Mouse (Mus musculus) left cerebral cortex, adult 11 months (tissue): ENCODE results near the gene Mecp2.
"Not testable (repeated sequence)": the region's sequence is repeated elsewhere in the genome, so short reads cannot be mapped to it uniquely, and the experiment has no call there.

ENCODE experiments used
- DNase-seq: peaks from one replicate; pipeline ENCODE4 v3.0.0; 2022; ENCODE audit warnings: low spot score

The Mecp2 gene

GRCm38 (mm10) chrX:74135263-74135662 is at the start of gene Mecp2:
Mecp2 (minus strand) TSS chrX:74135363.
- not testable (repeated sequence) for DNase-seq

GRCm38 (mm10) chrX:74176959-74177358 is 41.8 kb upstream of the Mecp2 start, which contains the start of gene Tktl1:
Tktl1 (plus strand) TSS chrX:74177259.
- no peak for DNase-seq

- DNase-seq = no peak
These were observed 32.6 kb upstream of the Mecp2 start, which contains the start of gene Tex28 for GRCm38 (mm10) chrX:74167738-74168137. Tex28 (minus strand) TSS chrX:74167838.

- DNase-seq = no peak
These were observed 8.0 kb downstream of the Mecp2 start, which contains the start of gene Opn1mw for GRCm38 (mm10) chrX:74127164-74127563. Opn1mw (plus strand) TSS chrX:74127464.

- no peak for DNase-seq
These were observed 10.2 kb downstream of the Mecp2 start for GRCm38 (mm10) chrX:74124975-74125374.

GRCm38 (mm10) chrX:74115511-74115910 is 19.7 kb downstream of the Mecp2 start:
- DNase-seq = peak; percentile 21

GRCm38 (mm10) chrX:74114036-74114435 is 21.1 kb downstream of the Mecp2 start:
- no peak for DNase-seq

GRCm38 (mm10) chrX:74108747-74109146 is 26.4 kb downstream of the Mecp2 start:
- DNase-seq = peak; percentile 4

- DNase-seq = no peak
These were observed 29.2 kb downstream of the Mecp2 start for GRCm38 (mm10) chrX:74105916-74106315.

- no peak for DNase-seq
These were observed 31.5 kb downstream of the Mecp2 start for GRCm38 (mm10) chrX:74103457-74104188.

GRCm38 (mm10) chrX:74095130-74095529 is 40.0 kb downstream of the Mecp2 start:
- DNase-seq = no peak

- DNase-seq = peak; percentile 98
These were observed 49.5 kb downstream of the Mecp2 start for GRCm38 (mm10) chrX:74085601-74086038.

- DNase-seq = peak; percentile 82
These were observed 50.1 kb downstream of the Mecp2 start for GRCm38 (mm10) chrX:74084946-74085498.

- no peak for DNase-seq
These were observed 50.8 kb downstream of the Mecp2 start for GRCm38 (mm10) chrX:74084276-74084837.

GRCm38 (mm10) chrX:74070794-74071193 is 64.4 kb downstream of the Mecp2 start:
- DNase-seq = no peak

GRCm38 (mm10) chrX:74067891-74068290 is 67.3 kb downstream of the Mecp2 start:
- DNase-seq = peak; percentile 4

GRCm38 (mm10) chrX:74045107-74045506 is 90.1 kb downstream of the Mecp2 start:
- no peak for DNase-seq

- DNase-seq = no peak
These were observed 97.3 kb downstream of the Mecp2 start for GRCm38 (mm10) chrX:74037702-74038375.

- DNase-seq = no peak
These were observed 105.2 kb downstream of the Mecp2 start for GRCm38 (mm10) chrX:74030000-74030399.

GRCm38 (mm10) chrX:74023188-74024049 is 111.7 kb downstream of the Mecp2 start, which contains the start of gene Irak1:
Irak1 (minus strand) TSS chrX:74023918.
- DNase-seq = peak; percentile 32

GRCm38 (mm10) chrX:74022795-74023187 is 112.4 kb downstream of the Mecp2 start:
- no peak for DNase-seq
